Mouse (Mus musculus) gastrocnemius, postnatal 36 days (tissue): ENCODE data around the gene Olfr1442. TPM values are rescaled to one million over a fixed set of nuclear protein-coding genes. Genes with fewer than 3 reads are reported as not detected.
A peak's percentile ranks its signal among the peaks of the same experiment; 100 is the strongest.
"Not testable (repeated sequence)": the region's sequence is repeated elsewhere in the genome, so short reads cannot be mapped to it uniquely, and the experiment has no call there.

ENCODE experiments used
- DNase-seq, 2 experiments: peaks; one replicate each; pipeline ENCODE4 v3.0.0; 2022
- intact Hi-C: fragments of 180-260 bp; cut with DNase I; formaldehyde crosslinking; loops from one replicate; pipeline ENCODE4 v1.15.1; 2025
- long read RNA-seq, 2 experiments: library from polyadenylated mRNA; stranded (forward); transcript quantifications; one replicate each; pipeline ENCODE4 v2.0.0; 2021
- total RNA-seq, 2 experiments: library from RNA; stranded (reverse); gene quantifications; 2 replicates each; pipeline ENCODE4 v1.2.3; 2021

The Olfr1442 gene
- total RNA-seq, result not detected
- long read RNA-seq, experiment 1, result 0 reads
- long read RNA-seq, experiment 2, result 0 reads

DNA sequence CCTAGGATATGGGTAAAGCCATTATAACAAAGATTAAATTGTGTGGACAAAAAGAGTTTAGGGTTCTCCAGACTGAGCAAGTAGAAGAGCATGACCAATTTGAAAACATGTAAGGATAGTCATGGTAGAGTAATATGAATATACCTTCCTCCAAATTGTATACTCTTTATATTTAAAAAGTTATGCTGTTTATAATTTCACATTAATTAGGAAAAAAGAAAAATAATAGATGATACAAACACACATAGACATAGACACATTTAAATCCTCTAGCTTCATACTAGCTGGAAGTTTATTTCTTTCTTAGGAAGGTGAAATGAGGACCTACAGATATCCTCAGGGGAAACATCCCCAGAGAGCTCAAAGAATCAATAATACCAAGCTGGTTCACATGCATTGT lies at the start of gene Olfr1442:
Olfr1442 (plus strand) TSS at position 301 of the 400 bp plus-strand sequence.
- intact Hi-C loops, result no loop called here
- DNase-seq, result no peak

DNA sequence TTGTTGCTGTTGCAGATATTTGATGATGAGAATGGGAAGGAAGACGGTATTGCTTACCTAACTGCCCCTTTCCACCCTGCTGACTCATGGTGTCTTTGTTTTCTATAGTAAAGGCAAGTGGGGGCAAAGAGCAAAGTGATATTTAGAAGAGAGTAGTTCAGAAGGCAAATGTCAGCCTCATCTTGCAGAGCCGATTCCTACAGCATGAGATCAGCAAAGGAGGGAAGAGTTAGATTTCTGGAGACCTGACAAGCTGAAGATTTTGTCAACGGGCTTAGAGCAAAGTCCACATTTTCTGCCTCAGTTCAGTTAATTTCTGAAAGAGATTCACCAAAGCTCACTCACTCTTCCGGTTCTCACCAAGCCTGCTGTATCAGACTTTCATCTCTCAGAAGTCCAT lies 37.1 kb upstream of the Olfr1442 start, which contains the start of gene Glyat:
Glyat (plus strand) TSS at position 133 of the 400 bp plus-strand sequence.
- no peak for DNase-seq
- intact Hi-C loops, result no loop called here

DNA sequence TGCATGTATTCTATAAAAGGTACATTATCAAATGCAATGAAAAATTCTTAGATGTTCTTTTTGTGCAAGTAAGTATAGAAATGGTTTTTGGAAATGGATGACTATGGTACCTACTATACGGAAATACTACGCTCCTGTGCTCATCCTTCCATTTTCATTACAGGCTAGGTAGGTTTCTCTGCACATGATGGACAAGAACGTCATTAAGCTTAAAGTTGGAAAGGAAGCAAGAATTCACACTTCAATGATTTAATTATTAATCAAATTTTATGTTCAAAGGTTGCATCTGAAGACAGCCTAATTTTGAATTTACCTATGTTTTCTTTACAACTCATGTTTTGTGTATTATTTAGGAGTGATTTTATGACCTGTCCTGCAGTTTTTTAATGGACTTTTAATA lies 36.0 kb upstream of the Olfr1442 start:
- intact Hi-C loops, result no loop called here
- DNase-seq, result no peak

DNA sequence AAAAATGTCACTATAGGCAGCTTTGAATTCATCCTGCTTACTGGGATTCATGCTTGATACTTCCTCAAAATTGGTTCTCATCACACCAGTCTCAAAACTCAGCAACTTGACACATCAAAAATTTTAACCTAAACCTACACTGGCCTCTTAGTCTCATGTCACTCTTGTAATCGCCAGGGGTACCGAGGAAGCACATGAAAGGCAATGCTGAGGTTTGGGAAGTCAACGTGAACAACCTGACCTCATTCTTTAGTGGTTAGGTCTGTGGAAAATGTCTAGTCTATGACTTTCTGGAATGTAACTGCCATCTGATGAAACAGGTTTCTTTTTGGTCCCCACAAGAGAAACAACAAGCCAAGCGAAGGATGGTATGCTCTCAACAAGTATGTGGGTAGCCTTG lies 35.3 kb upstream of the Olfr1442 start:
- no peak for DNase-seq
- intact Hi-C loops, result no loop called here

DNA sequence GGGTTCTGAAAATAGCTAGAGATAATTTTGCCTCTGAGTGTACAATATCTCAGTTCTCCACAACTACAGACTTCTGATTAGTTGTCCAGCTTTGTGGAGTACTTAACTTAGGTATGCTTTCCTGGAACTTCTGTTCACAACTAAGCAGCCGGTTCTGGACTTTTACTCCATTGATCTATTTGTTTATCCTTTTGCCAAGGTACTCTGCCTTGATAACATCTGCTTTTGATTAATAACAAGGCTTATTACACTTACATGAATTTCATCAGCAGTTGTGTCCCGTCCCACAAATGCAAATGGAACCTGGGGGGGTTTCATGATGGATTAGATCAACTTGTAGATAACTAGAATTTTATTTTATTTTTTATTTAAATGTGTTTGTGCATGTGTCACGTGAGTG lies 33.4 kb upstream of the Olfr1442 start:
- intact Hi-C loops, result no loop called here
- DNase-seq, result no peak

DNA sequence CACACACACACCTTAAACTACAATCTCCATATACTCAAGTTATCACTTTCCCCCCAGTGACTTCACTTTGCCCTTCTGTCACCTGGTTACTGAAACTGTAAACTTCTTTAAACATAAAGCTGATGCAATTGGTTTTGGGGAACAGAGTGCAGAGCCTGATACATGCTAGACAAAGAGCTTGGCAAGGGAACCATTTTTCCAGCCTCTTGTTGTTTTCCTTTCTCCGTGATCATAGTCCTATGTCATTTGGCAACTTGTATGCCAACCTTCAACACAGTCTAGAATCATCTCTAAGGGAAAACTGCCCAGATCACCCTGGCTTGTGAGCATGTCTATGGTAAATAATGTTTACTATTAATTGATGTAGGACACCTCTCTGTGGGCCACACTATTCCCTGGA lies 32.2 kb upstream of the Olfr1442 start:
- intact Hi-C loops, result no loop called here

DNA sequence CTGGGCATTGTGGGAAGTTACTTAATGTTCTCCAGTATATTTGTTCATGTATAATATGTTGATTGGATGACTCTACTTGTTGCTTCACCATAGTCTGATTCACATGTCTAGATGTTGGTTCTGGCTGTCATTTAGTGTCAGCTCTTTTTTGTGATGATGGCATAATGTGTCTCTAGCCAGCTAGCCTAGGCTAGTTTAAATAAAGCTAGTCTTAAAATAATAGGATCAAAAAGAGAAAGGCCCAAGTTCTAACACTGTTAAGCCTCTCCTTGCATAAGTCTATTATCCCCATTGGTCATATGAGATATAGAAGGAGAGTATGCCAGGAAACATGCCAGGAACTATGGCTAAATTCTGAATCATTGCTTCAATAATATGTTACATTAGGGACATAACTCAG lies 20.7 kb upstream of the Olfr1442 start:
- DNase-seq, result no peak
- intact Hi-C loops, result no loop called here

More for the DNA sequence above, 32.2 kb upstream of the Olfr1442 start:
- DNase-seq, result no peak

DNA sequence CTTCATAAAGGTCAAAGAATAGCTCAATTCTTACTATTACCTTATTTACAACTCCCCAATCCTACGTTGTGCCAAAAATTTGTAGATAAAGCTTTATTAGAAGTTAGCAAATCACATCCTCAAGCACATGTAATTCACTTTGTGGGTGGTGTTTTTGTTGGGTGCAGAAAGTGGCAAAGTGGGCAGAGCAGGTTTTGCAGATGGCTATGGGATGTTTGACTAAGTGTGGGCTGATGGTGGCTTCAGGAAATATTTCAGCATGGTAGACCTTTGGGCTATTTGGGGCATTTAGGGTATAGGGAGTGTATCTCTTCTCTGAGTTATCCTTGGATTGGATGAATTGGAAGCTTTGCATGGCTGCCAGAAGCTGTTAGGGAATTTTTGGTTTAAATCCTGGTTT lies 4.1 kb upstream of the Olfr1442 start:
- intact Hi-C loops, result no loop called here
- DNase-seq, result no peak

DNA sequence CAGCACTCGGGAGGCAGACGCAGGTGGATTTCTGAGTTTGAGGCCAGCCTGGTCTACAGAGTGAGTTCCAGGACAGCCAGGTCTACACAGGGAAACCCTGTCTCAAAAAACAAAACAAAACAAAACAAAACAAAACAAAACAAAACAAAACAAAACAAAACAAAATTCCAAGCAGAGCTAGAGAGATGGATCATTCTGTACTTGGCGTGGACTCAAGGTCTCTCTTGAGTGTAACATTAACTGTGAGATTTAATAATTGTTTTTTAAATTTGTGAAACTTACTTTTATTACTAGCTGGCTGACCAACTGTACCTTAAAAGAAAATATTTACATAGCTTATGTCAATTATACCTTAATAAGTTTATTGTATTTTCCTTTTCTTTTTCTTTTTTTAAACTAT lies 1.6 kb upstream of the Olfr1442 start:
- DNase-seq, intact Hi-C loops: not testable (repeated sequence)

DNA sequence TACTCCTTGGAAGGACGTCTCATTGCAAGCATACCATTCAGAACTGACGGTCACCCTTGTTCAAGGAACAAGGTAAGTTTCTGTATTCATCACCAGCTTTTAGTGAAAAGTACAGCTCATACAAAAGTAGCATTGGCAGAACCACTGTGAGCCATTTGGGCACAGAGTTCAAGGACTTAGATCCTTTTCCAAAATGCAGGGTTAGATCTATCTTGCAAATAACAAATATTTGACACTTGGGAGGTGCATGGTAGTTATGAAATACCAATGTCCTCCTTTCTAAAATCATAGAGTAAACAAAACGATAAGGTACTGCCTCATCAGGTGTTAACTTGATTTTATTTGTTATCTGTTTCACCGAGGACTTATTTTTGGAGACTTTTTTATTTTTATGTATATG lies 812 bp downstream of the Olfr1442 start:
- intact Hi-C loops, result no loop called here
- no peak for DNase-seq

DNA sequence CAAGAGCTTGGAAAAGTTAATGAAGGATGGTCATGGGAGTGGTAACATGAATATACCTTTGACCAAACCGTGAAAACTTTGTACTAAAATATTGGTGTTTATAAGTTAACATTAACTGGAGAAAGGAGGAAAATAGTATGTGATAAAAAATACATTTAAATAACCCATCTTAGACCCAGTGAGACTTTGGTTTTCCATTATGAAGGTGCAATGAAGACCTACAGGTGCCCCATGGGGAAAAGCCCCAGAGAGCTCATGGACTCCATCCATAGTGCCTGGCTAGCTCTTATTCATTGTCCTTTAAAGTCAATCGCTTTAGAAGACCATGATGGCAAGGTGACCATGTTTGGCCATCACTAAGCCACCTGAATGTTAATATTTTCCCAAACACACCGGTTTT lies 7.6 kb downstream of the Olfr1442 start, which contains the start of gene Olfr1443:
Olfr1443 (plus strand) TSS at position 301 of the 400 bp plus-strand sequence.
- no peak for DNase-seq
- intact Hi-C loops, result no loop called here

DNA sequence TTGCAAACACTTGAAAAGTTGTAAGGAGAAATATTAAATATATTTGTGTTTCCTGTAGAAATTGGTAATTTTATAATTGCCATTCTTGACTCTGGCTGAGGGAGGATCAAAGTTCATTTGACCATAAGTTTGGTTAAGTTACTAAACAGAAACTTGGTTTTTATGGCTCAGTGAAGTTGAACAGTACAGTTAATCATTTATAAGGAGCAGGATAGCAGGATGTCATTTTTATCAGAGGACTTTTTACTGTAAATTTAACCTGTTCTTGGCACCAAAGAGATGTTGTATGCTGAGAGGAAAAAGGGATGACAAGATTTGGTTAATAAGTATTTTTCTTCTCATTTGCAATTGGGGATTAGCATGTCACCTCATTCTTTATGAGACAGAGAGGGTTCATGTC lies 14.4 kb downstream of the Olfr1442 start:
- intact Hi-C loops, result no loop called here
- no peak for DNase-seq

DNA sequence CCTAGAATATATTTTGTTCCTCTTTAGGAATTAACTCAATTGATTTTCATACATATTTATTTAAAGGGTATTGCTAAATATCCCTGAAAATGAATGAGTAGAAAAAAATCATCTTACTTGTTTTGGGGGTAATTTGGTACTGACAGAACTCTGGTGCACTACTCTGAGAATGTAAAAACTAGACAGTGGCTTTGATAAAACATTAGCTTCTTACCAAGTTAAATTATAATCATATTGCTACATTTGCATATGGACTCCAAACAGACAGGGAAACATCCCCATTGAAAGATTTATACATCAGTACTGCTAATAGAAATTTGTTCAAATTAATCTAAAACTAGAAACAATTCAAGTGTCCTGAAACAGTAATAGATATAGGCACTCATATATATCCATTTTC lies 15.0 kb downstream of the Olfr1442 start:
- intact Hi-C loops, result no loop called here
- no peak for DNase-seq

DNA sequence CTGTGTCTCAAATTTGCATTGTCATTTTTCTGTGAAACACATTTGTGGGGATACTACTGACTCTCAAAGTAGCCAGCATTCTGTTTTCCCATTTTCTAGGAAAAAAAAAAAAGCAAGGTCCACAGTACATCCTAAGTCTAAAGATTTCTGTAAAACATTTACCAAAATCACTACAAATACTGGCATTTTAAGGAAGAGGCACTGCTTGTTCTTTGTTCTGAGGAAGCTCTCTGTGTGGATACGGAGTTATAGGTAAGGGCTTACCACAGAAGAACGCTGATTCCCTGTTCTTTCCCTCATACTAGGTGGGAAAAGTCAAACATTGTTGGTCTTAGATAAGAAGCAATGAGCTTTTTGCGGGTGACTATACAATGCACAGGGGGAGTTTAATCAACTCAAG lies 25.4 kb downstream of the Olfr1442 start, which contains the start of gene Keg1:
Keg1 (plus strand) TSS at position 197 of the 400 bp plus-strand sequence.
- DNase-seq, result no peak
- intact Hi-C loops, result no loop called here

DNA sequence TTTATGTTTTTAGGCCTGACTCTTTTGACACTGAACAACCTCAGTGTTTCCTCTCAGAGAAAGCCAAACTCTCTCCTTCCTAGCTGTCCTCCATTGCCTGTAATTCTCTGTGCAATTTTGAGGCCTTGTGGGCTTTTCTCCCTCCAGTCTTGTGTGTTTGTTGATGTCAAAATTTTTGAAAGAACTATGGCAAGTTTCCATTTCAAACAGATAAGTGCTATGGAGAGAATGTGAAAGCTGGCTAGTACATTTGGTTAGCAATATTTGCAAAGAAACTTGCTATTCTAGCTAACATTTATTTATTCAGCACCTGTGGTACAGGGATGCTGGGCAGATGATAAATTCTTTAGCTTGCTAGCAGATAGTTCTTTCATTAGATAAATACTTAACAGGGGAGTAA lies 26.0 kb downstream of the Olfr1442 start:
- no peak for DNase-seq
- intact Hi-C loops, result no loop called here

DNA sequence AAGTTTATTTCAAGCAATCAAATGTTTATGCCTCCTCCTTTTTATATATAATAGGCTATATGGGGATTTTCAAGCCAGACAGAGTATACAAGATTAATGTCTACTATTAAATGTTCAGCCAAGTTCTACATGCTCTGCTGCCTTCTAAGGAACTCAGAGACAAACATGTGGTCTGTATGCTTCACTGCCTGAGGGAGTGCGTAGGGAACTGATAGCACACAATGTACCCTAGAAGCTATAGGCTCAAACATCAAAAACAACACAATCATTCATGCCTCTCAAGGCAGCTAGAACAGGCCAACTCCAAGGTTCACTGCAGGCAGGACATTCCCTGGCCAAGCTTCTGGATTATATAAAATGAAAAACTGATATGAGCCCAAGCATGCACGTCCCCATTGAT lies 38.2 kb downstream of the Olfr1442 start:
- intact Hi-C loops, result no loop called here
- no peak for DNase-seq

DNA sequence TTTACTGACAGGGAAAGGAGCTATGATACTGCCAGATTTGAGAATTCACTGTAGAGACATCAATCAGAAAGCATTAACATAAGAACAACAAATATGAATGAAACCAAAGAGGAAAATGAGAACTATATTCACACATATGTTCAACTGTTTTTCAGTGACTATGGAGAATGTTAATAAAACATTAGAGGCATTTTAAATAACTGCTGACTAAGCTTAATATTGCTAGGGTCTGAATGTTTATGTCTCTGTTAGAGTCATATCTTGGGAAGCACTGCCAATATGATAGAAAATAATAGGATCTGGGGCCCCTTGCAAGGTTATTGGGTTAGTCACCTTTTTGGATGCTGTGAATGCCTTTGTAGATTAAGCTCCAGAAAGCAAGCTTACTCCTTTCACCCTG lies 38.7 kb downstream of the Olfr1442 start:
- no peak for DNase-seq
- intact Hi-C loops, result no loop called here

DNA sequence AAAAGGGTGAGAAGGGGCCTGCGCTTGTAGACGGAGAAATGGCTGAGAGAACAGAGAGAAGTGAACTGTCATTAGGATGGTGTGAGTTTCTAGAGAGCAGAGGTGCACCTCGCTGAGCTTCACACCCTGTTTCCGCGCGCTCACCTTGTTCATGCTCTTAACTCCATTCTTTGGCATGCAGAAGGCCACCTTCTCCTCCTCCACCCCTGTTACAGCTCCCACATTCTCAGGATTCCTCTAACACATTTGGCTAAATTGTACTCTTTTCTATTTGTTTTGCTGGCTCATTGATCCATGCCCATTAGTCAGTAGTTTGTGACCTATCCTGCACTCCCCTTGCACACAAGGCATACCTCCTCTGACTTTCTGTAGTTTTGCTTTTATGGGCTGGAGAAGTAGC lies 49.0 kb downstream of the Olfr1442 start:
- DNase-seq, result no peak
- intact Hi-C loops, result no loop called here

DNA sequence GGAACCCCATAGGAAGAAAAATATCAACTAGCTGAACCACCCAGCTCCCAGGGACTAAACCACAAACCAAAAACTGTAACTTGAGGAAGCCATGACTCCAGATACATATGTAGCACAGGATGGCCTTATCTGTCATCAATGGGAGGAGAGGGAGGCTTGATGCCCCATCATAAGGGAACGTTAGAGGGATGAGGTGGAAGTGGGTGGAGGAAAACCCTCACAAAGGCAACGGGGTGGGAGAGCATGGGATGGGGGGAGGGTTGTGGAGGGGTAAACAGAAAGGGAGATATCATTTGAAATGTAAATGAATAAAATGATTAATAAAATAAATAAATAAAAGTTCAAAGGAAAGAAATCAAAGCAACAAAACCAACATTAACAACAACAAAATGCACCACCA lies 50.2 kb downstream of the Olfr1442 start:
- DNase-seq, result no peak
- intact Hi-C loops, result loop anchor here (5.0 kb wide), 1 partner anchor 102 kb away; no protein-coding TSS in a partner anchor

DNA sequence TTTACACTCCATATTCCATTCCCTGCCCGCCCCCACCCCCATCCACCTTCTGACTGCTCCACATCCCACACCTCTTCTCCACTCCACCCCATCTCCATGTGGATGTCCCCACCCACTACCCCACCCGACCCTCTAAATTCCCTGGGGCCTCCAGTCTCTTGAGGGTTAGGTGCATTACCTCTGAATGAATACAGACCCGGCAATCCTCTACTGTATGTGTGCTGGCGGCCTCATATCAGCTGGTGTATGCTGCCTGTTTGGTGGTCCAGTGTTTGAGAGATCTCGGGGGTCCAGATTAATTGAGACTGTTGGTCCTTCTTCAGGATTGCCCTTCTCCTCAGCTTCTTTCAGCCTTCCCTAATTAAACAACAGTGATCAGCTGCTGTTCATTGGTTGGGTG lies 50.7 kb downstream of the Olfr1442 start:
- DNase-seq, result not testable (repeated sequence)
- intact Hi-C loops, result loop anchor here (5.0 kb wide), 1 partner anchor 101 kb away; no protein-coding TSS in a partner anchor

DNA sequence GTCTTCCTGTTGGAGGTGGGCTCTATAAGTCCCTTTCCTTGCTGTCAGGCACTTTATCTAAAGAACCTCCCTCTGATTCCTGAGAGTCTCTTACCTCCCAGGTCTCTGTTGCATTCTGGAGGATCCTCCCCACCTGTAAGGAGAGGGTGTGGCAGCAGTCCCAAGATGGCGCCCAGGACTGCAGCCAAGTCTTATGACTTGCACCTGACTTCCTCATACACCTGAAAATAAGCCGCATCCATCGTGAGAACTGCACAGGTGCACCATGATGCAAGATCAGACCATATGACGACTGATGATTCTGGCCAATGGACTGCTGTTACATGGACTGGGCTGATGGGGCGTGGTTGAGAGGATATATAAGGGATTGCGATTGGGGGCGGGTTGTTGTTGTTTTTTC lies 51.4 kb downstream of the Olfr1442 start:
- intact Hi-C loops, result loop anchor here (5.0 kb wide), 1 partner anchor 101 kb away; no protein-coding TSS in a partner anchor
- DNase-seq, result not testable (repeated sequence)

DNA sequence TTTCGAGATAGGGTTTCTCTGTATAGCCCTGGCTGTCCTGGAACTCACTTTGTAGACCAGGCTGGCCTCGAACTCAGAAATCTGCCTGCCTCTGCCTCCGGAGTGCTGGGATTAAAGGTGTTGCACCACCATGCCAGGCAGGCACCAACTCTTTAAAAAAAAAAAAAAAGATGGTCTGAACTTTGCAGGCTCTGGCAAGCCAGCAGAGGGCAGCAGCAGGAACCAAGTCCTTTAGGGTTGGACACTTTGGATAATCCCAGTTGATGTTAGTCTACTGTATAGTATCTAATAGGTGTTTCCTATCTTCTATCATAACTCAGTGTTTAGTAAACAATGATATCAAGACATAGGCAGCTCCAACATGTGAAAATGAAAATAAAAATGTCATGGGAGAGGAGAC lies 52.1 kb downstream of the Olfr1442 start:
- DNase-seq, result peak in 1 of 2 experiments; percentile 47
- intact Hi-C loops, result loop anchor here (2.0 to 5.0 kb wide), 2 partner anchors 74 to 100 kb away; partner anchors contain the start of genes Lpxn and Zfp91

DNA sequence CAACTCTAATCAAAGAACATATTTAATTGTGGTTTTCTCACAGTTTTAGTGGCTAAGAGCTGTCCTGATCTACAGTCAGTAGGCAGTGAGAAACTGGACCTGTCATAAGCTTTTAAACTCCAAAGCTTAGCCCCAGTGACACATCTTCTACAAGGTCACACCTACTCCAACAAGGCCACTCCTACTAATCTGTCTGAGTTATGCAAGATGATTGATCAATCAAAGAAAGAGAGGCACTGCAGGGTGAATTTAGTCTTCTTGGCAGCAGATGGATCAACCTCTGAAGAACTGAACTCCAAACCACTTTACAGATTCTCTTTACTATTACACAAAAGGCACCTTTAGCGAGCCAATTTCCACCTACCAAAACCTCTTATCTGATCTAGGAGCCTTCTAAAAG lies 55.6 kb downstream of the Olfr1442 start:
- intact Hi-C loops, result no loop called here
- no peak for DNase-seq
